Mouse (Mus musculus) inflammation-experienced regulatory T-cells, adult 6 months (primary cell): ENCODE data around the gene Bst1. TPM values are rescaled to one million over a fixed set of nuclear protein-coding genes. Genes with fewer than 3 reads are reported as not detected.
A peak's percentile ranks its signal among the peaks of the same experiment; 100 is the strongest.

Experiments used
- ATAC-seq: one replicate; pipeline ENCODE4 v1.8.0; 2017
- polyA plus RNA-seq, 3 experiments: library from polyadenylated mRNA; unstranded; fragments of 100-300 nt; shearing (Covaris generic); gene quantifications; one replicate each; pipeline ENCODE4 v1.2.1; 2017

The Bst1 gene
- under 1 TPM in 2 of 3 experiments, not detected in 1; 0.20 to 0.26 TPM for polyA plus RNA-seq

DNA sequence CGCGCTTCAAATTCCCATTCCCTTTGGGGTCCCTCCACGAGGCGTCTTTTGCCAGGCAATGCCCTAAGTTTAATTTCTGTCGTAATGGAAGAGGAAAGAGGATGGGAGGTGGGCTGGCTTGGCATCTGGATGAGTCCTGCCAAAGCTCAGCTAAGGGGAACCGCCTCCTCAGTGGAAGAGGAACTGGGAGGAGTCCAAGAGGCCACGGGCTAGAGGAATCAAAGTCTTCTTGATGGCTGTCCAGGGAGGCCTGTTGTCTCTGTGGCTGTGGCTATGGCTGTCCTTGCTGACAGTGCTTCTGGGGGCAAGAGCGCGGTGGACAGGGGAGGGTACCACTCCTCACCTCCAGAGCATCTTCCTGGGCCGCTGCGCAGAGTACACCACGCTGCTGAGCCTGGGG lies at the start of gene Bst1:
Bst1 (plus strand) TSS at position 191 of the 400 bp plus-strand sequence.
- no peak for ATAC-seq

DNA sequence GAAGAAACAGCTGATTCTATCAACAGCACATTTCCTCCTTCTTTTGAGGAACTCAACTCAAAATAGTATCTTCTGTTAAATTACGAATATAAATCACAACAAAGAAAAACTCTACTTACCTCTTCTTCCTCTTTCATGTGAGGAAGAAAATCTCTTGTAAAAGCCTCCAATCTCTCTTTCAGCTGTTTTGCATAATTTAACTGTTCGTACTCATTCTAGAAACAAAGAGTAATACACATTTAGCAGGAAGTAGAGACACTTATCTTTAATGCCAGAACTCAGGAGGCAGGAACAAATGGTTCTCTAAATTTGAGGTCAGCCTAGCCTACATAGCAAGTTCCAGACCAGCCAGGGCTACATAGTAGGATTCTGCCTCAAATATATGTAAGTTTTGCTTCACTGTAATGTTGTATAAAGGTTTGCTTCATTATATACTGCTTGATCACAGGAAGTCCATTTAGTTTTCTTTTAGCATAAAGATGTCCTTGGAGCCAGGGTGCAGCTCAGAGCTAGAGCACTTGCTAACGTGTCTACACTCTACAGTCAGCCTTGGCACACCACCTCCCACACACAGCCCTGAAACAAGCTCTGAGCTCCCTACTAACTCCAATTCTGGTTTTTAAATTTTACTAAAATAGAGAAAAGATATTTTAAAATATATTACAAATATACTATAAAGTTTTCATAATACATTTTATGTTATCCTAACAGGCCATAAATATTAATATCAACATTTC lies 47.9 kb upstream of the Bst1 start:
- no peak for ATAC-seq

DNA sequence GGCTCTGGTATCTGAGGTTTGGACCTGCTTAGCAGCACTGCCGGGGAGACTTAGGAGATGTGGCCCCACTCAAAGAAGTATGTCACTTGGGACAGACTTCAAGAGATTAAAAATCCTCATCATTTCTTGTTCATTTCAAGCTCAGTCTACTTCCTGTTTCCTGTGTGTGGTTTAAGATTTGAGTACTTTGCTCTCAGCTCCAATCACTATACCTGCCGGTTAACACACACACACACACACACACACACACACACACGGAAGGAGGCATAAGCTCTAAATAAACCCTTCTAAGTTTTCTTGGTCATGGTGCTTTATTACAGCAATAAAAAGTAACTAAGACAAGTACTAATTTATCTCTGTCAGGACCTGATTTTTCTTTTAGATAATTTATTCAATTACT lies 47.1 kb upstream of the Bst1 start:
- ATAC-seq = peak; percentile 97

DNA sequence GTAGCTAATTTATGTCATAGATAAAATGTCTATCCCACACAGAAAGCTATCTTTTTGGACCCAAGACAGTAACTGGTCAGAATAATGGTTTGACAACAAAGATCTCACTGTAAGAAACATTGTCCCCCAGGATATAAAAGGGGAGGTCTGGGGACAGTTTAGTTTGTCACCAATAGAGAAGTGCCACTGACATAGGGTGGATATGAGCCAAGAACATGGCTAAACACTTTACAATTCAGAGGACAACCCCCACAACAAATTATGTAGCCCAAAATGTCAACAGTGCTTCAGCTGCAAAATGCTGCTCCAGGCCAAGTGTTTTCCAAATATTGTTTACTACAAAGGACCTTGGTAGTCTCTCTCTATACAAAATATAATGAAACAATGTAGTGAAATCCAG lies 42.3 kb upstream of the Bst1 start:
- ATAC-seq = no peak

DNA sequence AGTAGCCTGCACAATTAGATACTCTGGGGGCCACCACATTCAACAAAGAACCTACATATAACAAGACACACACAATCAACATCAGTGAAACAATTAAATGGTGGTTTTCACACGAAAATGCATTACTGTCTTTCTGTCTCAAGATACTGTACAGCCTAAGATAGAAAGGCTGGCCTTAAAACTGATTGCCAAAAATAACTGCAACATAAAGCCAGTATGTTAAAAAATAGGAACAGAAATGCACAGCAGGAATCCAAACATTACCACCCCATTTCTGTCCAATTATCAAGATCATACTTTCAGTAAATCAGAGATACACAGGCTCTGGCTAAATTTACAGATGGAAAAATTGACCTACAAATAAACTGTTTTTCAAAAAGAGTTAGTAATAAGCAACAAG lies 41.7 kb upstream of the Bst1 start:
- no peak for ATAC-seq

DNA sequence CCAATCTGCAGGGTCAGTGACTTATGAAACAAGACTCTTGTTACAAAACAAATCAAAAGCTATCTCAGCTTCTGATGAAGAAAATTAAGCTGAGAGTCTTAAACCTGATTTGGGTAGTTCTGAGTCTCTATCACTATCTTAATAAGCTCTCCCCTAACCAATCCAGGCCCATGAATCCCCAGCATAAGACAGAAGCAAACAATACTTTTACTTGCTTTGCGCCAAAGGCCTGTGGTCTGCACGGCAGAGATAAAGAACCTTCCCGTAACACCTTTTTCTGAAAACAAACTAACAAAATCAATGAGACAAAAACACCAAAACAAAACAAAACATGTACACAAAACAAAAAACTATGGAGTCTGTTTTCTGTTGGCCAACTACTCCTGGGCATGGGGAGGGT lies 40.1 kb upstream of the Bst1 start:
- ATAC-seq = no peak

DNA sequence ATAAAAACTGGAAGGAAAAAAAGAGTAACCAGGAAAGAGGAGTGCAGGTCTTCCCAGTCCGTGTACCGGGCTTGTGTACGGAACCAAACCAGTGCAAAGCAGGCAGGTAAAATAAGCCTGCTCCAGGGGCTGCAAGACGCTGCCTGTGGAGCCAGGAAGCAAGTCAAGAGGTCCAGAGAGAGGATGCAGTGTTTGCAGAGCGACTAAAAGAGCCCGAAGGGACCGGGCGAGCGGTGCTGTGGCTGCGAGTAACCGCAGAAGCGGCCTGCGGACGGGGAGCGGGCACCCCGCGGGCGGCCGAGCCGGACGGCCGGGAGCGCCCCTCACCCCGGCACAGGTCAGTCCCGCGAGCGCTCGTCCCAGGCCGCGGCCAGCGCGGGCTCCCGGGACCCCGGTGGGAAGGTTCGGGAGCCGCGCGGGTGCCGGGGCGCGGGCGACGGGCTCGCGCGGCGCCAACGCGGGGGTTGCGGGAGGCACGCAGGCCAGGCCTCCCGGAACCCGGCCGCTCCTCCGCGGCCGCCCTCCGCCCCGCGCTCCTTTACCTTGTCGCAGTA lies 37.2 kb upstream of the Bst1 start:
- peak; percentile 58 for ATAC-seq

DNA sequence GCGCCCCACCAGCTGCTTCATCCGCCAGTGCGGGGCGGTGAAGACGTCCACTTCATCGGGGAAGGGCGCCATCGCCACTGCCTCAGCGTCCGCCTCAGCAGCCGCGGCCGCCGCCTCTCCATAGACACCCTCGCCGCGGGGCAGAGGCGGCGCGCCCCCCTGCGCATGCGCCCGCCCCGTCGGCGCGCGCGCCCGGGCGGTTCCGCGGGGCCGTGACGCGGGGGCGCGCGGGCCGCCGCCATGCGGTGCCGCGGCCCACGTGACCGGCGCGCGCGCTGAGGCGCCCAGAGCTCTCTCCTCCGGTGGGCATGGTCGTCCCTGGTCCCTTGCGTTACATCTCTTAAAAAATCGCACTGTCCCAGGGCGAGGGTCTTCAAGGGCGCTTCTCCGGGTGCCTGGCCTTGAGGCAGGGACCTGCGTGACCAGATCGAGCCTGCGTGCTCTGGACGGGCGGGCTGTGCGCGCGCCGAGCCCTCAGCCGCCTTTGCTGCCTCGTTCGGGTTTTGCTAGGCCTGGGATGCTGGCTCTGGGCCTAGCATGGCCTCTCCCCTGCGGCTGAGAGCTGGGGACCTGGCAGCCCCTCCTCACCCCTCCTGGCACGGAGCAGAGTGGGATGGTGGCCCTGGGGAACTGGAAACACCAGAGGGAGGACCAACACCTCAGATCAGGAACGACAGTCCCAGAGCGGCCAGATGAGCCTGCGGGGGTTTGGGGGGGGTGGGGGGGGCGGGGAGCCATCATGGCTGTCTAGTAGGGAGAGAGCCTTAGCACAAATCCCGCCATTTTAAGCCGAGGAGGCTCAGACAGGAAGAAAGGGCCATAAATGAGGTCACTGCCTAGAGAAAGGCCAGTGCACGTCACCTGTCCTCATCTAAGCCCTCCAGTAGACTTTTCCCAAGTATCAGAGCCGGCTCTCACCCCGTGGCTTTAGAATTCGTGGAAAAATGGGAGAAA lies 36.4 kb upstream of the Bst1 start:
- ATAC-seq = peak; percentile 82

DNA sequence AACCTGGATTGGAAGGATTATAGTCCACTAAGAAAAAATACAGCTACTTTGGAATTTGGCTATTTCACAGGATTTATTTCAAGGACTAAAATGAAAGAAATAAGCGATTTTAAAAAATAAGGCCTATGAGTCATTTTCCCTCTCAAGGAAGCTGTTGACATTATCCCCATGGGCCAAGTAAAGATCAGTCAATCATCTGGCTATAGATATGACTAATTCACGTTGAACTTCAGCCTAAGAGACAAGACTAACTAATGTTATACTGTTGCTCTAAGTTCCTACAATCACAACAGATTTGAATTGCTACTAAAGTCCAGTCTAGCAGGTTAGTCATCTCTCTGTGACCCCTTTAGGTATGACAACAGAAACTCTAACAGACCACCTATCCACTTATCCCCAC lies 34.7 kb upstream of the Bst1 start:
- ATAC-seq = no peak

DNA sequence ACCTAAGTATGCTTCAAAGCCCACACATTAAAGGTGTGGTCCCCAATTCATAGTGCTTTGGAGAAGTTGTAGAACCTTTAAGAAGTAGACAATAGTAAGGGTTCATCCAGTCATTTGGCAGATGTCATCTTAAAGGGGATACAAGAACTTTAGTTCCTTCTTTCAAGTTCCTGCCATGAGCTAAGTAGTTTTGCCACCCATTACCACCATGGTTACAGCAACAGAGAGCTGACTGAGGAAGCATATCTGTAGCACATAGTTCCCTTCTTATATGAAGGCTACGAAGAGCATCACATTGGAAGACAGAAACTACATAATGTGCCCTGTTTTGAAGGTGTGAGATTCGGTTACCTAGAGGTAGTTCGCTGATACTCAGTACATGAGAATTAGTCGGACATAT lies 32.1 kb upstream of the Bst1 start:
- no peak for ATAC-seq

DNA sequence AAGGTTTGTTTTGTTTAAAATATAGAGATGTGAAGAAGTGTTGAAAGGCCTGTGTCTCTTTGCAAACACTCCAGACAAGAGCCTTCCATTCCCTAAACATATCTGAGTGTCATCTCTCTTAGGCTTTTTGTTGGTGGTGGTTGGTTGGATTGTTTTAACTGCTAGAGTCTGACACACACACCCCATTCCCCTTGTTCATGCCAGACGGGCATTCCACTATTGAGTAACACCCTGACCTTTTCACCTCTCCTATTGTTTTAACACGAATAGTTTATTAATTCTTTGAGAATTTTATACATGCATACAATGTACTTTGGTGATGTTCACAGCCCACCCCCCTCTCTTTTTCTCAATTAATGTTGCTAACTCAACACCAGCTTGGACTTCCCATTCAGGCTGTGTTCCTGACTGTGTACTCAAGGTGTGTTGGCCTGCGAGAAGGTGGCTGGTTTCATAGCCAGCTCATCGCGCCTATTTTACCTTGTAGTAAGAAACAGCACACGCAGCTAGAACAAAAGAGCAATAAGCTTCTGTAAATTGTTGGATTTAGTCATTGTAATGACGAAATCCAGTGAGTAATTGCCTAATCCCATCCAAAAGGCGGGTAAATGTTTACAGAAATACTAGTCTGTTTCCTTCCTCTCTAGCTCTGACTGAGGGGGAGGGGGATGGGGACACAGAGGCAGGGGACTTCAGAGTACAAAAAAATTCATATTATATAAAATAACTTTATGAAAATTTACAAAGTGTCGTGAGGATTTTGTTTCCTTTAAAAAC lies 30.5 kb upstream of the Bst1 start:
- no peak for ATAC-seq

DNA sequence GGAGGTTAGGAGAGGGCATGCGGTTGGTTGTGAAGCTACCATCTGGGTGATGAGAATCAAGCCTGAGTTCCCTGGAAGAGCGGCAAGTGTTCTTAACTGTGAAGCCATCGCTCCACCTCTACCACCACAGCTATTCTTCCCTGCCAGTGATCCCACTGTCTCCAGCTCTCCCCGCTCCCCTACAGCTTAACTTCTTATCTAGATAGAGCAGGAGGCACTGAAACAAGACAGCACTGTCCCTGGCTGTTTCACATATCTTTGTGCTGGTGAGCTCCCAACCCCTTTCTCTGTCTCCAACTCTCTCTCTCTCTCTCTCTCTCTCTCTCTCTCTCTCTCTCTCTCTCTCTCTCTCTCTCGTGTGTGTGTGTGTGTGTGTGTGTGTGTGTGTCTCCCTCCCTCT lies 26.3 kb upstream of the Bst1 start:
- no peak for ATAC-seq

DNA sequence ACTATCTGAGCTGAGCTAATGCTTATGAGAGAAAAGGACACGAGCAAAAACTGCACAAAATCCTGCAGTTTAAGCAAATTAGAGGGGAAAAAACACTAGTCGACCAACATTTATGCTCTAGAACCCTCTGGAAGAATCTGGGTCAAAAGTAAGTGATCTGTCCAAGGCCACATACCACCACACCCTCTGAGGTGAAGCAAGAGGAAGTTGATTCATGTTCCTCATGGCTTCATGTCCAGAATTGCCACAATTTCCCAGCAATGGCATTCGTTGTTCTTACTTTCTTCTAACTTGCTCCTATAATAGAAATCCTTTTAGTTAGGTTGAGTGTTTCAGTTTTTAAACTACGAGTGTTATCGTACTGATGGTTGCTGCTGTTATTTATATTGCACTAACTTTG lies 19.2 kb upstream of the Bst1 start:
- no peak for ATAC-seq

DNA sequence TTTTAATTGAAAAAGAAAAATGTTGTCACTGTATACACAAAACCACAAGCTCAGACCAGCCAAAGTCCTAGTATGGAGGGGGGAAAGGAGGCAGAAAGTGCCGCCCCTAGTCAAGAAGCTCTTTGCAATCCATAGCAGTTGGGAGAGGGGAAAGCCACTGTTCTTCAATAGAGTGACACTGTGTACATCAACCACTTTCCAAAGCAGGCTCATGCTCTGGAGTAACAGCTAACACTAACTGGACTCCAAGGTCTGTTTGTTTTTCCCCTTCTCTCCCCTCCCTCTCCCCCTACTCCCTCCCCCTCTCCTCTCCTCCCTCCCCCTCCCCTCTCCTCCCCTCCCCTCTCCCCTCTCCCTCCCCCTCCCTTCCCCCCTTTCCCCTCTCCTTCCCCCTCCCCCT lies 18.0 kb upstream of the Bst1 start:
- no peak for ATAC-seq

DNA sequence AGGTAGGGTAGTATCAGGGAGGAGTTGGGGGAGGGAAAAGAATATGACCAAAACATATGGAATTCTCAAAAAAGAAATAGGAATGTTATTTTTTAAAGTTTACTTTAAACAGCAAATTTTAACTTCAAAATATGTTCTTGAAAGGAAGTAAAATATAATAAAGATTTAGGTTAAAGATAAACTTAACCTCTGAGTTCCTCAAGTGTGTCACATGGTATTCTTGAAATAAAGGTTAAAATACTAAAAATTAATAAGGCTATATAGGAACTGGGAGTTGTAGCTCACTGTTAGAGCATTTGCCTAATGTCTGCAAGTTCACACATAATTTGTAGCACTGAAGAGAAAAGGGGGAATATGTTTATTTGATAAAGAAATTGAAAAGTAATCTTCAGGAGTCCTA lies 17.4 kb upstream of the Bst1 start:
- ATAC-seq = no peak

DNA sequence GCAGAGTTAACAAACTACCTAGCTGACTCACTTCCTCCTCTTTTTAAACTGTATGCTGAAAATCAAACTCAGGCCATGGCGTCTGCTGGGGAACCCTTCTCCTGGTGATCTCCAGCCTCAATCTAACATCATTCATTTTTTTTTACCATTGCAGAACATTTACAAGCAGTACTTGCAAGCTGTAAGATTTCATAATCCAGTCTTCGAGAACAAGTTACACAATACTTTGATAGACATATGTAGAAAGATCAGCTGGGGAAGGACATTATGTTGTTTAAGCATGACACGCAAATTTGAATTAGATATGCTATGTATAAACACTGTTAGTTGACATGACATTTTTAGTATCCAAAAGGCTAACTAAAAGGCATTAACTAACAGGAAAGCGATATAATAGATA lies 16.9 kb upstream of the Bst1 start:
- no peak for ATAC-seq

DNA sequence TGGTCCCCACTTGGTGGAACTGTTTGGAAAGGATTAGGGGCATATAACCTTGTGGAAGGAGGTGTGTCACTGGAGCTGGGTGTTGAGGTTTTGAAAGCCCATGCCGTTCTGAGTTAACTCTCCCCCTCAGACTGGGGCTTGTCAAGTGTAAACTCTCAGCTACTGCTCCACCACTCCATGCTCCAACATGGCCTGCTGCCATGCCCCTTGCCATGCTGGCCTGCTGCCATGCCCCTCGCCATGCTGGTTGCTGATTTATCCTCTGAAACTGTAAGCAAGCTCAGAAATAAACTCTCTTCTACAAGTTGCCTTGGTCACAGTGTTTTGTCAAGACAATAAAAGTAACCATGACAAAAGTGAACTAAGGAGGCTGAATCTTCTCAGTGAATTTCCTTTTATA lies 13.3 kb upstream of the Bst1 start:
- ATAC-seq = no peak

DNA sequence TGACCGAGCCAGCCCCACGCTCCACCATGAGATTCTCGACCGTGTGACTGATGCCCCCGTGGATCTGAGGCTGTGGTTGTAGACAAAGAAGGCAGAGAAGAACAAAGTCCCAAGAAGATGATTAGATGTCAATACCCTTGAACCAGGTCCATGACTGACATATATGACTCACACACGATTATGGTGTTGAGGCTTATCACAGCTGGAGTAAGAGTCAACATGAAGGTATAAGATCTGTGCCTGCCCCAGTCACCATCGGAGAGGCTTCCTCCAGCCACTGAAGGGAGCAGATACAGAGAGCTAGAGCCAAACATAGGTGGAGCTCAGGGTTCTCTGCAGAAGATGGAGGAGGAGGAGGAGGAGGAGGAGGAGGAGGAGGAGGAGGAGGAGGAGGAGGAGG lies 12.3 kb upstream of the Bst1 start:
- ATAC-seq = no peak

DNA sequence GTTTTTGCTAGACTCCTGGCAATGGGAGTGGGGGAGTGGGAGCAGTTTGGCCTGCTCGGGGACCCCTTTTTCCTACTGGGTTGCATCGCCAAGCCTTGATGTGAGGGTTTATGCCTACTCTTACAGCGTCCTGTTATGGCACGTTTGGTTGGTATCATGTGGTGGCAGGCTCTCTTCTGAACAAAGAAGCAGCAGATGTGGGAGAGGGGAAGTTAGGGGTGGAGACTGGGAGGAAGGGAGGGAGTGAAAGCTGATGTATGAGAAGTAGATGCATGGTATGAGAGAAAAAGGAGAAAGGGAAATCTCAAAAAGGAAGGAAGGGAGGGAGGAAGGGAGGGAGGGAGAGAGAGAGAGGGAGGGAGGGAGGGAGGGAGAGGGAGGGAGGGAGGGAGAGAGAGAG lies 11.8 kb upstream of the Bst1 start:
- no peak for ATAC-seq

DNA sequence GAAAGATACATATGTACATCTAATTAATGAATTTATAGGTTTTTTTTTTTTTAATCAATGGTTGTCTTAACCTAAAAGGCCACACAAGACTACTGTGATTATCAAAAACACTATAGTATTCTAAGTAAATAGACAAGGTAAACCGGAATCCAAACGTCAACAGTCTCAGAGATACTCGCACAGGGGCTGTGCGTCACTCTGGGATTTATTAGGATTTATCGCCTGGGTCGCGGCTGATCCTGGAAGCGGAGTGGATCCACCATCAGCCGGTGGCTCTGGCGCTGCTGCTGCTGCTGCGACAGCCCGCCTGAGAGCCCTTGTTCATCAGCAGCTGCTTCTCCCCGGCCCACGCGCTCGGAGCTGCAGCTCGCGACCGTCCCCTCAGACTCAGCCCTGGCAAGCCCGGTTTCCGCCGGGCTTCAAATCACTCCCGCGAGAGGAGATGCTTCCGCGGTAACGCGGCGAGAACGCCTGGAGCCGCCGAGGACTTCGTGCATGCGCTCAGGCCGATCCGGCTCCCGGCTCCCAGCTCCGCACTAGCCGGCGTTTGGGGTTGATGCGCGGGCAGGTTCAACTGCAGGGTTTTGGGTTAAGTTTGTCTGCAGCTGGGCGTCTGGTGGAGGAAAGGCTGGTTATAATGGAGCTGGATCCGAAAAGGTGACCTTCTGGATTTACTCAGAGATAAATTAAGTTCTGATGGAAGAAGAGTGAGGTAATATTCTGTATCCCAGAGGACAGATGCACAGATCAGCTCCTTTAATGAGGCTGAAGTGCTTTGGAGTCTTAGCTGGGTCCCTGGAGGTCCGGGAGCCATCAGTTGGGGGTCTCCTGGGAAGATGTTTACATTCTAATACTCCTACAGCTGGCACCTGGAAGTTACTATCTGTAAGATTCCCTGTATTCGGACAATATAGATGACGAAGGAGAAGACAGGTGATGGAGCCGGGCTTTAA lies 10.7 kb upstream of the Bst1 start:
- ATAC-seq = peak; percentile 99

DNA sequence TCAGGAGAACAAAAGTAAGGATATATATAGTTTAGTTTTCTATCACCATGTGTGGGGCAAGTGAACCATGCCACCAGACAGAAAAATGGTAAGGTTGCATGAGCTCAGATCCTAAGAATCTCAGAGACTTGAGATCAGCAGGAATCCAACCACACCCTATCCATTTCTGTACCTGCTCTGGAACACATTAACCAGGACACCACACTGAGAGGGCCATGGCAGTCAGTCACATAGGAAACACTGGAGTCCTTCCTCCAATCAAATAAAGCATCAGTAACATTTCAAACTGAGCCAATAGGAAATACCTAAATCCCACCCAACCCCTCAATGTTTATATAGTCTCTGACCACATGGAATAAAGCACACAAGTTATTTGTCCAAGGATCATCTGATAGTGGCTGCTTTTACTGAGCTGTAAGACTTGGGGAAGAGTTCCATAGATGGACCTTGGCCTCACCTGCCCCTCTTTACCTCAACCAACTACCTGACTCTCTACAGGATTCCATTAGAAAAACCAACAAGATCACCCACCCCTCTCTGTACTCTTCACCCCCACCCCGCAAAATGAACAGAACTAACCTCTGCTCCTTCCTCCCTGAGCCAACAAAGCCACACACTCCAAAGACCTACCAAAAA lies 8.1 kb upstream of the Bst1 start:
- ATAC-seq = no peak
